Mouse (Mus musculus) olfactory bulb, adult 2 months (tissue): ENCODE results near the gene Acvr2b.

ENCODE experiments used
- CTCF ChIP-seq: fragments of 200-500 bp; IDR thresholded peaks from 2 replicates; pipeline ENCODE4 v1.5.1; 2012; ENCODE audit warnings: low read depth, mild to moderate bottlenecking, low read length, moderate library complexity; ENCODE audit not compliant: insufficient read depth
- POLR2A ChIP-seq: fragments of 200-500 bp; IDR thresholded peaks from 2 replicates; pipeline ENCODE4 v1.6.1; 2012; ENCODE audit warnings: mild to moderate bottlenecking, low read depth, low read length, moderate library complexity; ENCODE audit not compliant: insufficient read depth

DNA sequence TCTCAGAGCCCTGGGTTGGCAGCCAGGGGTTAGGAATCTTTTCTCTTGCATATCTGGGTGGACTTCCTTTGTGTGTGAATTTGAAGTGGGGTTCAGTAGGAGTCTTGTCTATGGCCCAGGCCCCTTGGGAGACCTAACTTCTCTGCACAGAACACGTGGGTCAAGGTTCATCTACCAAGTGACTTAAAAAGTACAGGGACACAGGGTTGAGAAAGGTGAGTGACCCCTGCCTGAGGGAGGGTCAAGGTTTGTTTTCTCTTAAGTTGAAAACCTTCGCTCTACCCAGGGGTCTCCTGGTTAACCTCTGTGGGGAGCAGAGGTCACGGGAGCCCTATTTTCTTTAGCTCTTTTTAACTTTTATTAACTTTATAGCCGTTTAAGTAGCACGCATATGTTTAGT lies 7.9 kb downstream of the Acvr2b start:
- TF ChIP-seq POLR2A (no peak), CTCF (no peak)
